Mouse (Mus musculus): ENCODE data around the gene Asf1b.
"Not testable (repeated sequence)": the region's sequence is repeated elsewhere in the genome, so short reads cannot be mapped to it uniquely, and the experiment has no call there.

Gene Asf1b

GRCm38 (mm10) chr8:83996567-83997505, 41.5 kb downstream of the Asf1b start:
- DNase-seq, result peak; percentile 93

GRCm38 (mm10) chr8:83997511-83998141, 42.3 kb downstream of the Asf1b start, which contains the start of gene Samd1:
Gene Samd1, plus strand, starts transcription at chr8:83997672.
- peak; percentile 76 for DNase-seq

- DNase-seq, result peak; percentile 75
Observed at GRCm38 (mm10) chr8:83998231-83999056, 43.1 kb downstream of the Asf1b start.

GRCm38 (mm10) chr8:83999057-83999705, 43.9 kb downstream of the Asf1b start:
- no peak for DNase-seq

- DNase-seq, result no peak
Observed at GRCm38 (mm10) chr8:83999825-84000224, 44.5 kb downstream of the Asf1b start.

GRCm38 (mm10) chr8:84001281-84002000, 46.1 kb downstream of the Asf1b start, which contains the start of gene 1700067K01Rik:
Gene 1700067K01Rik, plus strand, starts transcription at chr8:84001502.
- no peak for DNase-seq

GRCm38 (mm10) chr8:84002957-84003611, 47.8 kb downstream of the Asf1b start:
- DNase-seq, result no peak

- no peak for DNase-seq
Observed at GRCm38 (mm10) chr8:84003612-84004246, 48.4 kb downstream of the Asf1b start.

GRCm38 (mm10) chr8:84004533-84005201, 49.4 kb downstream of the Asf1b start:
- peak; percentile 93 for DNase-seq

- DNase-seq, result not testable (repeated sequence)
Observed at GRCm38 (mm10) chr8:84005502-84005901, 50.2 kb downstream of the Asf1b start.

GRCm38 (mm10) chr8:84008362-84008761, 53.1 kb downstream of the Asf1b start:
- DNase-seq, result peak; percentile 50

- peak; percentile 87 for DNase-seq
Observed at GRCm38 (mm10) chr8:84009876-84010275, 54.6 kb downstream of the Asf1b start.

- peak; percentile 84 for DNase-seq
Observed at GRCm38 (mm10) chr8:84010625-84011611, 55.6 kb downstream of the Asf1b start.

GRCm38 (mm10) chr8:84011705-84012498, 56.6 kb downstream of the Asf1b start, which contains the start of gene 2210011C24Rik:
Gene 2210011C24Rik, minus strand, starts transcription at chr8:84012171.
- DNase-seq, result peak; percentile 32

GRCm38 (mm10) chr8:84012499-84013165, 57.3 kb downstream of the Asf1b start:
- DNase-seq, result peak; percentile 56

- no peak for DNase-seq
Observed at GRCm38 (mm10) chr8:84015833-84016232, 60.5 kb downstream of the Asf1b start.

- no peak for DNase-seq
Observed at GRCm38 (mm10) chr8:84019738-84020137, 64.4 kb downstream of the Asf1b start.

Data from retina, postnatal 1 day (tissue).